Mouse (Mus musculus) thymus, adult 2 months (tissue): ENCODE data around the gene Snapc1. TPM values are rescaled to one million over a fixed set of nuclear protein-coding genes. Genes with fewer than 3 reads are reported as not detected.
A peak's percentile ranks its signal among the peaks of the same experiment; 100 is the strongest.

Source experiments
- DNase-seq: peaks from one replicate; pipeline ENCODE4 v3.0.0; 2021
- H3K27ac ChIP-seq: fragments of 200-500 bp; 2 replicates; pipeline ENCODE4 v1.5.1; 2012; ENCODE audit warnings: low read length, control low read depth; ENCODE audit not compliant: control insufficient read depth, insufficient read depth
- H3K27me3 ChIP-seq: fragments of 200-500 bp; 2 replicates; pipeline ENCODE4 v1.6.1; 2012; ENCODE audit warnings: mild to moderate bottlenecking, low read length, moderate library complexity, mixed read lengths; ENCODE audit not compliant: control insufficient read depth, insufficient read depth
- H3K36me3 ChIP-seq: fragments of 200-500 bp; 2 replicates; pipeline ENCODE4 v1.6.1; 2012; ENCODE audit warnings: mild to moderate bottlenecking, low read length, moderate library complexity; ENCODE audit not compliant: control insufficient read depth, insufficient read depth
- H3K4me1 ChIP-seq: fragments of 200-500 bp; replicated peaks from 2 replicates; pipeline ENCODE4 v1.6.1; 2012; ENCODE audit warnings: low read length; ENCODE audit not compliant: control insufficient read depth, insufficient read depth
- H3K4me3 ChIP-seq: fragments of 200-500 bp; 2 replicates; pipeline ENCODE4 v1.5.1; 2012; ENCODE audit warnings: mild to moderate bottlenecking, low read length, control low read depth, moderate library complexity; ENCODE audit not compliant: control insufficient read depth, insufficient read depth
- CTCF ChIP-seq: fragments of 200-500 bp; IDR thresholded peaks from 2 replicates; pipeline ENCODE4 v1.5.1; 2012; ENCODE audit warnings: mild to moderate bottlenecking, control low read depth, low read length, moderate library complexity, borderline replicate concordance; ENCODE audit not compliant: control insufficient read depth, poor library complexity, insufficient read depth; ENCODE audit errors: extremely low read depth
- POLR2A ChIP-seq: fragments of 200-500 bp; IDR thresholded peaks from 2 replicates; pipeline ENCODE4 v1.6.1; 2012; ENCODE audit warnings: mild to moderate bottlenecking, low read length, control low read depth, moderate library complexity; ENCODE audit not compliant: control insufficient read depth, poor library complexity, insufficient read depth; ENCODE audit errors: extremely low read depth
- WGBS: fragments of 180-500 bp; shearing (Covaris S2); methylation state at CpG from one replicate; pipeline ENCODE4 v1.1.7; 2018; 5-methylcytosine and 5-hydroxymethylcytosine counted together
- polyA plus RNA-seq: library from polyadenylated mRNA; depleted of rRNA; stranded (reverse); fragments of >200 nt; gene quantifications from 2 replicates; pipeline ENCODE4 v1.2.3, GENCODE M21; 2012

Gene Snapc1
- polyA plus RNA-seq, 1 experiment = 9.3 TPM

DNA sequence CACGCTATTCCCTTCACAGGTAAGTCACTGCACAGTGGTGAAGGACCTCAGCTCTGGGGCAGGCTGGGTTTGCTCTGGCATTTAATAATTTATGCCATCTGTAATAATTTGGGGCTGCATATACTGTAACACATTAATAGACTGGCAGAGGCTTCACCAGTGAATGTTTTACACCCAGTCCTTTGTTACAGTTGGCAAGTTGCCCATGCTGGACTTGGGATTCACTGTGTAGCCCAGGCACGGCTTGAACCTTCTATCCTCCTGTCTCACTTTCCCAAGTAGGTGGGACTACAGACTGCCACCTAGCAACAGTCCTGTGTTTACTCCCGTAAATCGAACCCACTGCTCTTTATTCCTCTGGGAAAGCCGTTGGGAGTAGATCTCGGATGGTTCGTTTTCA, 22.0 kb downstream of the Snapc1 start:
- H3K4me3 ChIP-seq = no peak overlapping the region
- H3K27ac ChIP-seq = no peak overlapping the region
- H3K4me1 ChIP-seq = no peaks in the 10 kb centered on the region
- WGBS = 96% methylated on average over 7 of the region's 7 CpGs
- H3K36me3 ChIP-seq = peaks cover 29% of the 10 kb centered on the region
- DNase-seq = no peak
- H3K27me3 ChIP-seq = no peaks in the 10 kb centered on the region
- no peak for TF ChIP-seq CTCF
- no peak for TF ChIP-seq POLR2A

DNA sequence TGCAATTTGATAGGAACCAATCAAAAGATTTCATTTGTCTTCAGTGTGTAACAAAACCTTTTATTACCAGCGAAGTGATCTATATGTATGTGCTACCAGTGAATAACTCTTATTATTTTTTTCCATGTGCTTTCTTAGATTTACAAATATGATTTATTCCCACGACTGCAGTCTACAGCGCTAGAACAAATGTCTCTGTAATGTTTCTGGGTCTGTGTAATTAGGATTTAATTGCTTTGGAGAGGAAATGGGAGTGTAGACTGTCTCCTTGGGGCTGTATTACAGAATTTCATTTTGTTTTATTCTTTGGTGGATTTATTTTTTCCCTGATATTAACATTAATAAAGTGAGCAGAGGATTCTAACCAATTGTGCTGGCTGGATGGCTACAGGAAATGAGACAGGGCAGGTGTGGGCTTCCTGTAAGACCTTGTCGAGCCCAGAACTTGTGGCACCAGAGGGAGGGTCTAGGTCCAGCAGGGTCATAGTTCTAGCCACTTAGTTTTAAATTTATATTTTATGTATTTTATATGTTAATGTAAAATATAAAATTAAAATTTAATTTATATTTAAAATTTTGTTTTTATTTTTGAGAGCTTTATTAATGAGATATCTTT, 24.2 kb downstream of the Snapc1 start:
- Histone ChIP-seq H3K27me3 (no peaks in the 10 kb centered on the region), H3K36me3 (peaks cover 20% of the 10 kb centered on the region), H3K27ac (no peak overlapping the region), H3K4me1 (no peaks in the 10 kb centered on the region), H3K4me3 (no peak overlapping the region)
- DNase-seq = no peak
- 93% methylated on average over 4 of the region's 4 CpGs for WGBS
- TF ChIP-seq CTCF (no peak), POLR2A (no peak)

DNA sequence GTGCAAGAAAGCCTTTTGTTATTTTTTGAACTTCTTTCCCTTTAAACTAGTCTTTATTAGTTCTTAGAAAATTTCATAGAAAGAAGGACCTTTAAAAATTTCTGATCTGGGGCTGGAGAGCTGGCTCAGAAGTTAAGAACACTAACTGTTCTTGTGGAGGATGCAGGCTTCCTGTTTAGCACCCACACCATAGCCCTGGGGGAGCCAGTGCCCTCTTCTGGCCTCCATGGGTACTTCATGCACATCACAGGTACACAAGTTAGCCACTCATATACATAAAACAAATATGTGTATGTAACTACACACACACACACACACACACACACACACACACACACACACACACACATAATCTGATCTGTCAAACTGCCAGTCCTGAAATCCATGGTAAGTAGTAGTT, 25.3 kb downstream of the Snapc1 start:
- peak; percentile 76 for DNase-seq
- peaks cover 10% of the 10 kb centered on the region for H3K36me3 ChIP-seq
- no peaks in the 10 kb centered on the region for H3K27me3 ChIP-seq
- TF ChIP-seq CTCF = no peak
- no peak overlapping the region for H3K27ac ChIP-seq
- H3K4me3 ChIP-seq = no peak overlapping the region
- H3K4me1 ChIP-seq = no peaks in the 10 kb centered on the region

DNA sequence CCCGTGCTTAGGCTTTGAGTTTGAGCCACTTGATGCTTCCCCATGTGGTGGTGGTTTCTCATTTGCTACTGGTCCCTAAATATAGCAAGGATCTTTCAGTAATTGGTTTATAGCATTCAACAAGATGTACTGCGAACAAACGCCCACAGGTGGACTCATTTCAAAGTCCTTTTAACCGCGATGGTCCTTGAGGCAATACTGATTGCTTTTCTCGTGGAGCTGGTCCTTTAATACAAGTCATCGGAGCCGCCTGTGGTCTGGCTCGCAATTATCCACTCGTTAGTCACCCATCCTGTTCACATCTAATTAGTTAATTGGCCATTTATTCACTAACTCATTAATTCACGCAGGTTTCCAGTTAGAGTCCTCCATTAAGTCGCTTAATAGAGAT, 32.6 kb downstream of the Snapc1 start:
- no peaks in the 10 kb centered on the region for H3K36me3 ChIP-seq
- no peak for DNase-seq
- H3K27me3 ChIP-seq = peaks cover 19% of the 10 kb centered on the region
- H3K27ac ChIP-seq = no peak overlapping the region
- peaks cover 5% of the 10 kb centered on the region for H3K4me1 ChIP-seq
- TF ChIP-seq CTCF (no peak), POLR2A (no peak)
- 79% methylated on average over 12 of the region's 12 CpGs for whole genome bisulfite sequencing
- H3K4me3 ChIP-seq = no peak overlapping the region

DNA sequence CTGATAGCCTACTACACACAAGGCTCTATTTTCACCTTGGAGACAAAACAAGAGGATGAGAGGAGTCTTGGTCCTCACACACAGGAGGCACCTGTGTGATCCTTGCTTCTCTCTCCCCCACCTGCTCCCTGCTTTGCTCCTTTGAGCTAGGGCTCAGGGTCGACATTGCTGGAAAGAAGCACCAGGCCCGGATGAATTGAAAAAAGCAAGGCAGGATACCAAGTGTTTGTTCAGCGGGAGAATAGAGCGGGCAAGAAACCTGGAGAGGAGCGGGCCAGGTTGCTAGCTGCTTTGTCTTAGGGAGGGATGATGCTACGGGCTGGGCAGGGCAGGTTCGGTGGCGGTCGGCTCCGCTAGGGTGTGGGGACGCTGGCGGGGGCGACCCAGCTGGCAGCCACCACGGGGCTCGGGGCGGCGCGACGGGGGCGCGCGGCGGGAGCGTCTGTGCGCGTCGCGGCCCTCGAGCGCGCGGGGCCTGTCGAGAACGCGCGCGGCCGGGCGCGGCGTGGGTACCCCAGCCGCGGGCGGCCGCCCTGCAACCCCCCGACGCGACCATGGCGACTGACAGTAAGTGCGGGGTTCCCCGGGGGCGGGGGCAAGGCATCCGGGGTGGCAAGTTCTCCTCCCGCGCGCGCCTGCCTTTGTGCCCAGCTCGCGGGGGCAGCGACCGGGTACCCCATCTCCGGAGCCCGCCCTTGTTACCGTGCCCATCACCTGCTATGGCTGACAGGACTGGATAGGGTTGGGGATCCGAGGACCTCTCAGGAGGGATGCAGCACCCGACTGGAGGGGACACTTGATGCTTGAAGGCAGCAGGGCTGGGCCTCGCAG, 33.2 kb downstream of the Snapc1 start, which contains the start of gene Syt16:
Gene Syt16, plus strand, starts transcription at position 365 of the 831 bp plus-strand sequence.
- Histone ChIP-seq H3K27me3 (peaks cover 21% of the 10 kb centered on the region), H3K4me1 (peaks cover 5% of the 10 kb centered on the region), H3K27ac (no peak within 1 kb of the TSS), H3K4me3 (peak within 1 kb of the TSS; percentile 11; the same call in 1 of the 2 replicates), H3K36me3 (no peaks in the 10 kb centered on the region)
- no peak for DNase-seq
- WGBS = 5% methylated on average over 67 of the region's 67 CpGs
- no peak for TF ChIP-seq POLR2A
- no peak for TF ChIP-seq CTCF

DNA sequence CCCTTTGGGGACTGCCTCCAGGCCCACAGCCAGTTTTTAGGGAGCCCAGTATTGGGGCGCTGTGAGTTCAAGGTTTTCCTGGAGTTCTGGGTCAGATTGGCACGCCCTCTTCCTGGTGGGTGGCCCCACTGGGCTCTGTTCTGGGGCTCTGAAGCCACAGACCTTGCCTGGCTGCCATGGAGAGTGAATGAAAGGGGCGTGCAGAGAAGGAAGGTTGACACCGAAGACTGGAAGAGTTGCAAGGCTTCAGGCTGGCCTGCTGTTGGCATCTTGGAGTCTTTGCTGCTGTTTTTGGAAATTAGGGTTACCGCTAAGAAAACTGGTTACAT, 33.8 kb downstream of the Snapc1 start:
- no peak overlapping the region for H3K27ac ChIP-seq
- peaks cover 5% of the 10 kb centered on the region for H3K4me1 ChIP-seq
- peak overlapping the region; percentile 11; the same call in 1 of the 2 replicates for H3K4me3 ChIP-seq
- H3K36me3 ChIP-seq = no peaks in the 10 kb centered on the region
- TF ChIP-seq CTCF = no peak
- TF ChIP-seq POLR2A = no peak
- DNase-seq = no peak
- 35% methylated on average over 5 of the region's 5 CpGs for WGBS
- peaks cover 21% of the 10 kb centered on the region for H3K27me3 ChIP-seq

DNA sequence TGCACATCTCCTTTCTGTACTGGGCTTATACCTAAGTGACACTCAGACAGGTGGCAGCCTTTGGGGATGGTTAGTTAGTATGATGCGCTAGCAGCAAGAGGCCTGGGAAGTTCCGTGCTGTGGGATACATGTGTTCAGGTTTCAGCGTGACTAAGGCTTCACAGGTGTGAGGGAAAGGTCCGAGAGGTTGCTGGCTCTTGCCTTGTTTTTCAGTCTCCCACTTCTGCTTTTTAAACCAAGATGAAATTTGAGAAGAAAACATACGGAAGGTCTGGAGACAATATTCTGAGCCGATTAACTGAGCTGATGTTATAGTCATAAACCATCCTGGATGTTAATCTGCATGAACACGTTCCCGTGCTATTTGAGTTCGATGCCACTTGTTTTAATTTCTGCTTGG, 38.2 kb downstream of the Snapc1 start:
- DNase-seq = no peak
- no peaks in the 10 kb centered on the region for H3K36me3 ChIP-seq
- H3K4me3 ChIP-seq = no peak overlapping the region
- H3K4me1 ChIP-seq = peaks cover 3% of the 10 kb centered on the region
- H3K27ac ChIP-seq = no peak overlapping the region
- TF ChIP-seq CTCF (no peak), POLR2A (no peak)
- H3K27me3 ChIP-seq = peaks cover 10% of the 10 kb centered on the region; the same call in 1 of the 2 replicates
- WGBS = 67% methylated on average over 9 of the region's 9 CpGs
